Mouse (Mus musculus): Measurements from ENCODE around the gene Tdrd1.

Gene Tdrd1

DNA sequence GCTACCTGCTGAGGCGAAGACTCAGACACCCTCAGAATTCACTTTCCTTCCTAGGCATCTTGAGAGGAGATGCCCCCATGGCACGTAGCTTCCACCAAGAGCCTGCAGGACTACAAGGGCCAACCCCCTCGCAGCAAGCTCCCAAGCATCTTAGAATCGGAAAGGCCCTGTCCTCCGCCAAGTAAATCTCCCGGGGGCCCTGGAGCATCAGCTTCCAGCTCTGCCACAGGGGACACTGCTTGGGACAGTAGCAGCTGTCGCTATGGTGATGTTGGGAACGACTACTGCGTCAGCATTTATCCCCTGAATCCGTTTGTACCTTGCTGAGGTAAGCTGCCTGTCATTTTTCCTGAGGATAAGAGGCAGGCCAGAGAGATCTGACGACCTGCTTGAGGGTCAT, 84.6 kb downstream of the Tdrd1 start:
- no peak for DNase-seq (ENCODE audit: low read depth, low spot score)

- DNase-seq (ENCODE audit: low read depth, low spot score) = no peak
Observed at GRCm38 (mm10) chr19:56913761-56914160, 87.8 kb downstream of the Tdrd1 start.

DNA sequence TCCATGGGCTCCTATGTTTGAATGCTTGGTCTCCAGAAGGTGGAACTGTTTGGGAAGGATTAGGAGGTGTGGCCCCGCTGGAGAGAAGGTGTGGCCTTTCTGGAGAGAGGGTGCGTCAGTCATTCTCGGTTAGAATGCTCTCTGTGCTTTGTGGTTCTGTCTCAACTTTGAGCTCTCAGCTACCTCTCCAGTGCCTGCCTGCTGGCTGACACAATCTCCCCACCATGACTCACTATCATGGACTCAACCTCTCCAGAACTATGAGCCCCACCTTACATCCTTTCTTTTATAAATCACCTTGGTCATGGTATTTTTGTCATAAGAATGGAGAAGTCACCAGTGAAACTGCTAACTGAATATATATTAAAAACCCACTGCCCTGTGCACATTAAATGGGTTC, 88.6 kb downstream of the Tdrd1 start:
- DNase-seq (ENCODE audit: low read depth, low spot score) = no peak

DNA sequence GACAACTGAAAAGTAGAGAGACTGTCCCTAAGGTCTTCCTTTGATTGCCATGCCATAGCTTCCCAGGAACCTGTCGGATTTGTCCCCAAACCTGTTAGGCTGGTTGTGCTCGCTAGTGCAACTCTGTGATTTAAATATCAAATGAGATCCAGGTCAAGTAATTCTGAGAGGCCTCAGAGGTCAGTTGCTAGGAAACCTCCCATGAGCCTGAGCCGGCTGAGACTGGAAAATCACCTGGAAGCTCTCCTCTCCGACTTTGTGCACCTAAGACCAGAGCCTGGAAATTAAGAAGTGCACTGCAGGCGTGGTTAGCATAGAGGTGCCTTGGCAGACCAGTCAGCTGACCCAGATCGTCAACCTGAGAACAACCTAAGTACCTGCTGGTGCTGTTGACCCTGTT, 89.1 kb downstream of the Tdrd1 start:
- DNase-seq (ENCODE audit: low read depth, low spot score) = no peak
